Mouse (Mus musculus) bone marrow macrophage, adult 2 months (primary cell): ENCODE results near the gene Atp5j. TPM values are rescaled to one million over a fixed set of nuclear protein-coding genes. Genes with fewer than 3 reads are reported as not detected.

Source experiments
- H3K27ac ChIP-seq: 2 replicates; pipeline ENCODE4 v1.5.1; 2012; ENCODE audit warnings: low read depth, low read length; ENCODE audit not compliant: insufficient read depth
- H3K4me1 ChIP-seq: 2 replicates; pipeline ENCODE4 v1.6.1; 2012; ENCODE audit warnings: low read length; ENCODE audit not compliant: control insufficient read depth, insufficient read depth
- H3K4me3 ChIP-seq: 2 replicates; pipeline ENCODE4 v1.5.1; 2012; ENCODE audit warnings: mild to moderate bottlenecking, low read length, moderate library complexity; ENCODE audit not compliant: insufficient read depth
- CTCF ChIP-seq: IDR thresholded peaks from 2 replicates; pipeline ENCODE4 v1.5.1; 2012; ENCODE audit warnings: low read depth, mild to moderate bottlenecking, low read length, moderate library complexity
- POLR2A ChIP-seq: IDR thresholded peaks from 2 replicates; pipeline ENCODE4 v1.6.1; 2012; ENCODE audit warnings: mild to moderate bottlenecking, low read depth, low read length, borderline replicate concordance
- polyA plus RNA-seq: library from polyadenylated mRNA; stranded (reverse); fragments of >200 nt; gene quantifications from 2 replicates; pipeline ENCODE4 v1.2.4, GENCODE M21; 2012; ENCODE audit not compliant: missing spikeins, insufficient read depth, insufficient read length

Atp5j gene
- polyA plus RNA-seq, result 290 and 355 TPM in 2 replicates

DNA sequence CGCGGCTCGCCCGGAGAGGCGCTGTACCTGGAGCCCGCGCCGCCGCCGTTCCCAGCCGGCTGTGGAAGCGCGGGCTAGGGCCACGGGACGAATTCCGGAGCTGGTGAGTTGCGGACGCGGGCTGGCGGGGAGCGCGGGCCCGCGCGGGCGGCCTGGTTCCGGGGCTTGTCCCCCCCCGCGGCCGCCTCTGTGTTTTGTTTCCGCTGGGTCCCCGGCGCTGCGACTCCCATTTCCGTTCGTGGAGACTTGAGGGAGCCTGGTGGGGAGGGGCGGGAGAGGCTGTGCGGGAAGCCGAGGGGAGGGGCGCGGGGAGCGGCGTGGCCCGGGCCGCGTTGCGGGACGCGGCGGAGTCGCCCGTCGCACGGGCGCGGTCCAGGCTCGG is at the start of gene Atp5j:
Gene Atp5j, minus strand, starts transcription at position 185 of the 382 bp plus-strand sequence.
- Histone ChIP-seq H3K4me1 (peaks cover 9% of the 10 kb centered on the region), H3K27ac (peak within 1 kb of the TSS; percentile 97), H3K4me3 (peak within 1 kb of the TSS; percentile 91)
- TF ChIP-seq CTCF (no peak), POLR2A (no peak)

DNA sequence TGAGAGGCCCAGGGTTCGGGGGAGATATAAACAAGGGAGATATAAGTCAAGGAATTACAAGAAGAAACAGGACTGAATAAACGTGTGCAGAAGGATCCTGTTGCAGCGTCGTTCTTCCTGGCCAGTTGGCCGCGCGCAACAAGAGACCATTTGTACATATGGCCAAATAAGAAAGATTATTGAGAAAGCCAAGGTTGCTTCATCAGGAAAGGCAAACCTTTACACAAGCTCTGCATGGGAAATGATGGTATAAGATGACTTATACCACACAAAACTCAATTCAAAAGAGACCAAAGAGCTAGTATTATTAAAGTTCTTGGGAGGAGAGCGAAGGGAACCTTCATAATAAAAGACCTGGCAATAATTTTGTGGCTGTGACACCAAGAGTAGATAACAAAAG is 49.1 kb upstream of the Atp5j start:
- Histone ChIP-seq H3K4me3 (no peak overlapping the region), H3K27ac (no peak overlapping the region), H3K4me1 (no peaks in the 10 kb centered on the region)
- TF ChIP-seq CTCF, result no peak
- TF ChIP-seq POLR2A, result no peak

DNA sequence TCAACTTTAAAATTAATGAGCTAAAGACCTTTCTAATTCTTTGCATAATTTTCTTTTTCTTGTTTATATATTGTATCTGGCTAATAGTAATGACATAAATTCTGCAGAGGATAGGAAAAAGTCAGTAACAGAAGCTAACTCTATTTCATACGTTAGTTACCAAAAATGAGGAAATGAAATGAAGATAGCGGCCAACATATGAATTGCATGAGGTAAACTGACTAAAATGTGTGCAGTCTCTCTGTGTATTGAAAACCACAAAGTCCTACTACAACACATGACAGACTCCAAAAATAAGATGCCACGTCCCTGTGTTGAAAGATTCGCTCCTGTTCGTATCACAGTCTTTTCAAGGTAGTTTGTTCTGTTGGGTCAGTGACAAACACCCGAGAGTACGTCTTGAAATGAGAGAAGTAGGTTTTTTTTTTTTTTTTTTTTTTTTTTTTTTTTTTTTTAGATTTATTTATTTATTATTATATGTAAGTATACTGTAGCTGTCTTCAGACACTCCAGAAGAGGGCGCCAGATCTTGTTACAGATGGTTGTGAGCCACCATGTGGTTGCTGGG is 46.4 kb upstream of the Atp5j start:
- no peak for TF ChIP-seq CTCF
- TF ChIP-seq POLR2A, result no peak
- no peak overlapping the region for H3K4me3 ChIP-seq
- H3K4me1 ChIP-seq, result no peaks in the 10 kb centered on the region
- H3K27ac ChIP-seq, result no peak overlapping the region

DNA sequence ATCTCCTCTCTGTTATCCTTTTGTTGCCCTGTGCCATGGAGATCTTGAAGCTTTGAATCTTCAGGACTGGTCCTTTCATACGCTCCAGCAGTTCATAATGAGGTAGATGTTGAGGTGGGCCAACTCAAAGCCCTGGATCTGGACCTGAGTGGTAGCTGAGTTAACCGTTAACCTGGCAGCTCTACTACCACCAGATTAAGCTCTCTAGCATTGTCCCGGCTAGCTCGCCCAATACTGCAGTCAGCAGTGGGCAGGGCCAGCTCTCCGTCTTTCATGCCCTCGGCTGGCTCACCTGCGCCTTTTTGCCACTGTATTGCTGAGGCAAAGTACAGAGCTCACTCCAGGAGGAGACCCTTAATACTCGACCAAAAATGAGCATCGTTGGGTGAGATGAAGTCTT is 45.7 kb upstream of the Atp5j start:
- TF ChIP-seq POLR2A, result no peak
- TF ChIP-seq CTCF, result no peak
- H3K4me3 ChIP-seq, result no peak overlapping the region
- no peaks in the 10 kb centered on the region for H3K4me1 ChIP-seq
- H3K27ac ChIP-seq, result no peak overlapping the region

DNA sequence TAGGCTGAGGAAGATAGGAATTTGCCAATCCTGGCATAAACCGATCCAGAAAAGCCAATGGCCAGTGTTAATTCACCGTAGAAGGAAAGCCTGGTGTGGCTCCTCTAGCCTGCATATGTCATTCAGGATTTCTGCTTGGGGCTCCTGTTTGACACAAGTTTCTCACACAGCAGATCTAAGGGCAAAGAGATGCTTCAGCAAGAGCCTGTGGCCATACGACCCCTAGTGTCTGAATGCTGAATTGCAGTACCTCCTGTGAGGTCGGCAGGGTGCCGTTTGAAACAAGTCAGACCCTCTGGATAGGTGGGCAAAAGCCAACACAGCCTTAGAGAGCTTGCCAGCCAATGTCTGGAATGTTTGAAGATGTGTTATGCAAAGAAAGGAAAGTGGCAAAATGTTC is 43.7 kb upstream of the Atp5j start:
- no peak overlapping the region for H3K4me3 ChIP-seq
- TF ChIP-seq CTCF (peak; percentile 65), POLR2A (no peak)
- no peaks in the 10 kb centered on the region for H3K4me1 ChIP-seq
- no peak overlapping the region for H3K27ac ChIP-seq

DNA sequence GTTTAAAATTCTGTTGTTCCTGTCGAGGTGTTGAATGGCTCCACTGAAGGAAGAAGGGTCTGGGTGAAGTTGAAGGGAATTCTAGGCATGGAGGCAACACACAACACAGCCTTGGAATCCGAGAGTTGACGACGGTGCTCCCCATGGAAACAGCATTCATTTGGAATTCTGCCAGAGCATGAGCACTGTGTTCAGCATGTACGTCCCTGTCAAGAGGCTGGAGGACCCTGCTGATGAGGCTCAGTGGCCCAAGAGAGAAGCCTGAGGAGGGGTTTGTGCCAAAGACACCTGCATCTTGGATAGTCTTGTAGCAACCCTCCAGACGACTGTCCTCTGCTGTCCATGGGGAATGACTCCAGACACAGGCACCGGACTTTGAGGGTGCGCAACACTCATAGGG is 40.7 kb upstream of the Atp5j start:
- H3K4me3 ChIP-seq, result no peak overlapping the region
- H3K27ac ChIP-seq, result no peak overlapping the region
- TF ChIP-seq CTCF (no peak), POLR2A (no peak)
- H3K4me1 ChIP-seq, result no peaks in the 10 kb centered on the region

DNA sequence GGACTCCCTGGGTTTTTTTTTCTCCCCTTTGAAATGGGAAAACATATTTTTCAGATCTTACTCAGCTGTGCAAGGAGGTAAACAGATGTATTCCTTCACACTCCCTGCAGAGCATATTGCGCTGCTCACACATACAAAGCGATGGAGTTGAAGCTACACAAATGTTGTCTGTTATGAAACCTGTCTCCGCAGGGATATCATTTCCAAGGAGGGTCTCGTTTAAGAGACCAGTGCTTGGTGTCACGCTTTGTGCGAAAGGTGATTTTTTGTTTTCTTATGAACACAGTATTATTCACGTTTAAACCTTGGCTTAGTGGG is 40.3 kb upstream of the Atp5j start:
- TF ChIP-seq CTCF, result no peak
- no peak for TF ChIP-seq POLR2A
- no peak overlapping the region for H3K27ac ChIP-seq
- no peak overlapping the region for H3K4me3 ChIP-seq
- no peaks in the 10 kb centered on the region for H3K4me1 ChIP-seq

DNA sequence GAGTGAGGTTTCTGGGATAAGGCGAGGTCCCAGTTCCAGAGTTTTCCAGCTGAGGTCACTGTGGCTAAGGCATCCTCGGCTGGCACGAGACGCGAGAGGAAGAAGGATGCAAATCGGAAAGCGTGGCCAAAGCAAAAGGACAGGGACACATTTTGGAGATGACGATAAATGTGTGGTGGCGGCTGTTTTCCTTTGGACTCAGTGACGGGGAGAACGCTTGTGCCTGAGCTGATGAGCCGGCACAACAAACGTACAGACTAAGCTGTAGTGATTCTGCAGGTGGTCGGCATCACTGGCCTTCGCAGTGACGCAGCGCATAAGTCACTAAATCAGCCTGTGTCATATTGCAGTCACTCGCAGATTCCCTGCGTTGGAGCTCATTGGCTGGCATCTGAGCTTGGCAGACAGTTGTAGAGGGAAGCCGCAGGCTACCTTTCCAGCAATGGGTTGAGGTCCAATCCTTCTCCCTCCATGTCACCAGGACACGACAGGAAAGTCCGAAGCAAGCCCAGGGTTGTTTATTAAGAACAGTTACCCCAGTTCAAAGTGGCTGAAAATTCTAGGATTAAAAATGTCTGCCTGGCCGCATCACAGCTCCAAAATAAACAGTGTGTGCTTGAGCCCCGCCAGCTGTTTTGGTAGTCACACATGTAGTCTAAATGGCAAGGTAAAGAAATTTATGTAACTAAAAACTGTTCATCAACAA is 39.7 kb upstream of the Atp5j start:
- no peak overlapping the region for H3K27ac ChIP-seq
- H3K4me1 ChIP-seq, result no peaks in the 10 kb centered on the region
- no peak for TF ChIP-seq POLR2A
- TF ChIP-seq CTCF, result no peak
- no peak overlapping the region for H3K4me3 ChIP-seq

DNA sequence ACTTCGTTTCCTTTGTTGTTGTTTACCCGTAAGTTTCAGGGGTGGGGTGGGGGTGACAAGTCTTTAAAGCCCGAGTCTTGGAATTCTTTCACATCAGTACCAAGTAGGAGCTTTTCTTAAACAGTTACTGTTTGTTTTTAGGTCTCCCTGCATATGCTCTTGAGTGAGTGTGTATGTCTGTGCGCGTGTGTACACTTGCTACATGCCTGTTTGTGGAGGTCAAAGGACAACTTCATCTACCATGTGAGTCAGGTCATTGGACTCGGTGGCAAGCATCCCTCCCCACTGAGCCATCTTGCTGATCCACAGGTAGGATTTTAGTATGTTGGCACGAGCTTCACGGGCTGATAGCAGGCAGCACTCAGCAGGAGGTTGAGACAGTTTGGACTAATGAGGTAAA is 38.4 kb upstream of the Atp5j start:
- Histone ChIP-seq H3K27ac (no peak overlapping the region), H3K4me3 (no peak overlapping the region), H3K4me1 (no peaks in the 10 kb centered on the region)
- no peak for TF ChIP-seq CTCF
- TF ChIP-seq POLR2A, result no peak

DNA sequence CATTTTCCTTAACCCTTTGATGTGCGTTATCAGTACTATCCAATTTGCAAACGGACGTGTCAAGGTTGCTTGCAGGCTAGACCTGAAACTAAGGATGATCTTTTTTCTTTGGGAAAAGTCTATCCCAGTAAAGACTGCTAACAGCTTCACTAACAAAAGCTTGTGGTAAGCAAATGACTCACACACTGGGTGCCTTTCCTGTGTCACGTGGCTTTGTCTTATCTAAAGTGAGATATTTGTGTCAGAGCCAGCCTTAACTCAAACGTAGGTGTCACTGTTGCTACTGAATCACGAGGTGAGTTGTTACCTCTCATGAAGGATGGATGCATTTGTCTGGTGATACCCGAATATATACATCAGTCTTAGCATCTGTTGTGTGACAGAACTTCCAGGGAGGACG is 29.2 kb upstream of the Atp5j start:
- no peaks in the 10 kb centered on the region for H3K4me1 ChIP-seq
- no peak for TF ChIP-seq CTCF
- no peak for TF ChIP-seq POLR2A
- no peak overlapping the region for H3K27ac ChIP-seq
- H3K4me3 ChIP-seq, result no peak overlapping the region

DNA sequence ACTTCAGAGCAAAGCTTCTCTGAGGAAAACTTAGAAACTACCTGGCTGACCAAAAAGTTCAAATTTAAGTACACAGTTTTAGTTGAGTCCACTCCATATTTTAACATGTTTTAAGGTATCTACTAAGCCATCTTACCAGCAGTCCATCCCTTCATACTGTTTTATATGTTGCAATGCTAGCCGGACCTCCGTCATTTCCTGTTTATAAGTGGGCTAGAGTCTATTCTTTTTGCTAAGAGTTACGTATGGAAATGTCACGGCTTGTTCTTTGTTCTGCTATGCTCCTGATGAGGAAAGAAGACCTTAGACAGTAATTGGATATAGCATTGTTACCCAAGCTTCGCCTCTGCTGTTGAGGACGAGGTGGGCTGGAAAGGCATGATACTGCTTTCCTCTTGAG is 18.1 kb upstream of the Atp5j start:
- no peak overlapping the region for H3K4me3 ChIP-seq
- no peaks in the 10 kb centered on the region for H3K4me1 ChIP-seq
- no peak overlapping the region for H3K27ac ChIP-seq
- TF ChIP-seq CTCF (no peak), POLR2A (no peak)
